Mouse (Mus musculus) WW6 (cell line): Measurements from ENCODE around the gene Dop1b.
"Not testable (repeated sequence)": the region's sequence is repeated elsewhere in the genome, so short reads cannot be mapped to it uniquely, and the experiment has no call there.

Experiments
- DNase-seq: peaks from one replicate; pipeline ENCODE4 v3.0.0-alpha.2; 2013; ENCODE audit warnings: low read depth, low spot score

The Dop1b gene

GRCm38 (mm10) chr16:93711411-93712188, at the start of gene Dop1b:
Gene Dop1b (plus strand): TSS chr16:93711904.
- peak; percentile 92 for DNase-seq

- DNase-seq, result no peak
Measured at GRCm38 (mm10) chr16:93667976-93668375, 43.7 kb upstream of the Dop1b start.

GRCm38 (mm10) chr16:93669521-93669920, 42.2 kb upstream of the Dop1b start:
- no peak for DNase-seq

- not testable (repeated sequence) for DNase-seq
Measured at GRCm38 (mm10) chr16:93670466-93670865, 41.2 kb upstream of the Dop1b start.

- DNase-seq, result no peak
Measured at GRCm38 (mm10) chr16:93671064-93671463, 40.6 kb upstream of the Dop1b start.

- DNase-seq, result no peak
Measured at GRCm38 (mm10) chr16:93676376-93676775, 35.3 kb upstream of the Dop1b start.

- no peak for DNase-seq
Measured at GRCm38 (mm10) chr16:93678206-93678605, 33.5 kb upstream of the Dop1b start.

- DNase-seq, result no peak
Measured at GRCm38 (mm10) chr16:93679165-93679564, 32.5 kb upstream of the Dop1b start.

GRCm38 (mm10) chr16:93682156-93682688, 29.5 kb upstream of the Dop1b start:
- DNase-seq, result peak; percentile 56

- peak; percentile 65 for DNase-seq
Measured at GRCm38 (mm10) chr16:93682689-93683507, 28.8 kb upstream of the Dop1b start, which contains the start of gene Cbr3. Gene Cbr3 (plus strand): TSS chr16:93683215.

GRCm38 (mm10) chr16:93683508-93684236, 28.0 kb upstream of the Dop1b start:
- DNase-seq, result no peak

- DNase-seq, result no peak
Measured at GRCm38 (mm10) chr16:93684441-93684840, 27.3 kb upstream of the Dop1b start.

- not testable (repeated sequence) for DNase-seq
Measured at GRCm38 (mm10) chr16:93685783-93686182, 25.9 kb upstream of the Dop1b start.

GRCm38 (mm10) chr16:93686421-93686820, 25.3 kb upstream of the Dop1b start:
- no peak for DNase-seq

GRCm38 (mm10) chr16:93686945-93687344, 24.8 kb upstream of the Dop1b start:
- DNase-seq, result no peak

- DNase-seq, result no peak
Measured at GRCm38 (mm10) chr16:93691206-93691841, 20.4 kb upstream of the Dop1b start.

- DNase-seq, result no peak
Measured at GRCm38 (mm10) chr16:93692744-93693143, 19.0 kb upstream of the Dop1b start.

- DNase-seq, result no peak
Measured at GRCm38 (mm10) chr16:93707116-93707515, 4.6 kb upstream of the Dop1b start.

- no peak for DNase-seq
Measured at GRCm38 (mm10) chr16:93709217-93709616, 2.5 kb upstream of the Dop1b start.

GRCm38 (mm10) chr16:93710924-93711323, 780 bp upstream of the Dop1b start:
- peak; percentile 38 for DNase-seq
